In the genomic region with DNA sequence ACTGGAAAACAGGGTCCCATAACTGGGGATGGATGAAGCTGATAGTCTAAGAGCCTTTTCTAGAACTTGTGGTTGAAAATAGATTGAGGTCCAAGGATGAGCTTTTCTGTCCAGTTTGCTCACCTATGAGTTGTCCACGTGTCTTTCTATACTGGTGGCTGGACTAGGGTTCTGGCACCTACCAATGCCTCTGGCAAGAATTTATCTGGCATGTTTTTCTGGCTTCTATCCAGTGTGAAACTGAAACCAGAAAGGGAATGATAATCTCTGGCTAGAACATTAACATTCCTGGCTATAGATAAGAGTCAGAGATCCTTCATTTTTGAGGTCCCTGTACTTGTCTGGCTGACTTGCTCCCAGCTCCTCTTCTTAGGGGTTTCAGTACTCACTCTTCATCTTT, we compare ENCODE assay signal across 17 mouse cellular contexts.
A peak's percentile ranks its signal among the peaks of the same experiment; 100 is the strongest.
DNase-seq lines count a peak whose midpoint lies in the region; ATAC-seq and TF ChIP-seq lines count a peak whose summit lies in the region.
"Had no signal": no experiment of that assay in that cellular context is flagged by ENCODE, and none has a peak within 500 bp of the region (broad histone marks: within the 10 kb centered on the region; RNA-seq: fewer than 3 reads in every experiment).

No protein-coding gene starts in this region.

- H3K4me1 ChIP-seq in heart, embryonic 10.5 days, result no peaks in the 10 kb centered on the region
- H3K4me1 ChIP-seq in lung, embryonic 14.5 days (ENCODE audit: insufficient read depth), result no peaks in the 10 kb centered on the region
- H3K4me1 ChIP-seq: embryonic facial prominence, embryonic 10.5 days; forebrain, embryonic 13.5 days; hindbrain, embryonic 15.5 days had no signal

- DNase-seq in adrenal gland, postnatal 14 days, result peak; percentile 7
- no peak for DNase-seq in adrenal gland, postnatal 36 days
- peak; percentile 5 to 14 for DNase-seq in heart, adult 18-20 months
- DNase-seq in heart, embryonic 10.5 days (ENCODE audit: low spot score), result no peak
- peak; percentile 6 for DNase-seq in lung, embryonic 14.5 days
- DNase-seq in lung, postnatal 10 days, result no peak
- no peak for DNase-seq in left cerebral cortex, postnatal 25 days (ENCODE audit: low spot score in 2 of 2)
- DNase-seq: forebrain, postnatal 0 days; gastrocnemius, postnatal 14 days had no signal

- H3K27me3 ChIP-seq in heart, embryonic 10.5 days (ENCODE audit: insufficient read depth, poor library complexity, severe bottlenecking), result no peaks in the 10 kb centered on the region
- H3K27me3 ChIP-seq in lung, embryonic 14.5 days (ENCODE audit: insufficient read depth, low read length), result no peaks in the 10 kb centered on the region
- H3K27me3 ChIP-seq: forebrain, embryonic 13.5 days; heart, embryonic 15.5 days; hindbrain, embryonic 15.5 days; Patski had no signal

- no peaks in the 10 kb centered on the region for H3K36me3 ChIP-seq in heart, embryonic 10.5 days
- no peaks in the 10 kb centered on the region for H3K36me3 ChIP-seq in lung, embryonic 14.5 days (ENCODE audit: insufficient read depth)
- H3K36me3 ChIP-seq: embryonic facial prominence, embryonic 10.5 days; heart, embryonic 15.5 days; hindbrain, embryonic 15.5 days had no signal

- H3K4me2 ChIP-seq in lung, embryonic 14.5 days, result no peak overlapping the region
- H3K4me2 ChIP-seq: forebrain, embryonic 13.5 days; heart, embryonic 11.5 days; heart, embryonic 15.5 days; hindbrain, embryonic 15.5 days had no signal

- H3K9ac ChIP-seq in lung, embryonic 14.5 days, result no peak overlapping the region
- H3K9ac ChIP-seq: forebrain, embryonic 13.5 days; forebrain, postnatal 0 days; heart, embryonic 15.5 days; hindbrain, embryonic 15.5 days had no signal

- TF ChIP-seq CTCF in lung, embryonic 14.5 days (IDR thresholded peaks at IDR 0.05; ENCODE audit: low read depth), result no peak

- H3K9me3 ChIP-seq in heart, embryonic 10.5 days, result no peaks in the 10 kb centered on the region
- H3K9me3 ChIP-seq in lung, embryonic 14.5 days (ENCODE audit: low read depth, low read length), result no peaks in the 10 kb centered on the region
- H3K9me3 ChIP-seq: embryonic facial prominence, embryonic 10.5 days; forebrain, embryonic 13.5 days; heart, embryonic 15.5 days; hindbrain, embryonic 15.5 days had no signal

- no peak for ATAC-seq in lung, embryonic 14.5 days (ENCODE audit: insufficient read depth)
- ATAC-seq: activated CD4-positive, CD25-positive, alpha-beta regulatory T cell, adult 4 months; forebrain, embryonic 13.5 days; forebrain, postnatal 0 days; intestine, embryonic 16.5 days; Patski had no signal

- WGBS in heart, embryonic 10.5 days, result 33% methylated on average over 1 of the region's 1 CpGs
- 36% methylated on average over 1 of the region's 1 CpGs for WGBS in lung, embryonic 14.5 days

- H3K4me3 ChIP-seq in heart, embryonic 10.5 days, result no peak overlapping the region
- no peak overlapping the region for H3K4me3 ChIP-seq in lung, embryonic 14.5 days (ENCODE audit: low read depth, low read length)
- H3K4me3 ChIP-seq: embryonic facial prominence, embryonic 10.5 days; forebrain, embryonic 13.5 days; heart, embryonic 15.5 days; hindbrain, embryonic 15.5 days had no signal

- no peak overlapping the region for H3K27ac ChIP-seq in heart, embryonic 10.5 days
- no peak overlapping the region for H3K27ac ChIP-seq in lung, embryonic 14.5 days (ENCODE audit: low read depth)
- H3K27ac ChIP-seq: embryonic facial prominence, embryonic 10.5 days; forebrain, embryonic 13.5 days; heart, embryonic 15.5 days; hindbrain, embryonic 15.5 days had no signal

- intact Hi-C loops in left cerebral cortex, postnatal 25 days (cut with DNase I), result no loop called here

Comparison
In these comparisons a context has a peak if more than half of its experiments do, and no peak if none do; other contexts are left out.
1. DNase-seq: peak in adrenal gland, postnatal 14 days (single experiment), heart, adult 18-20 months (2 of 2) and lung, embryonic 14.5 days (single experiment); none in adrenal gland, postnatal 36 days (0 of 2), heart, embryonic 10.5 days (single experiment), lung, postnatal 10 days (single experiment) and left cerebral cortex, postnatal 25 days (0 of 2).